Mouse (Mus musculus) G1E (cell line): Measurements from ENCODE around the gene Trpt1.

Experiments used
- CTCF ChIP-seq: IDR thresholded peaks from 2 replicates; pipeline ENCODE4 v1.5.1; 2012; ENCODE audit warnings: low read depth, low read length, inconsistent platforms, mixed read lengths
- GATA1 ChIP-seq: IDR thresholded peaks from 2 replicates; pipeline ENCODE4 v1.6.1; 2012; ENCODE audit warnings: borderline replicate concordance, low read length, inconsistent platforms, mixed read lengths
- POLR2AphosphoS5 ChIP-seq: IDR thresholded peaks from 2 replicates; pipeline ENCODE4 v1.6.1; 2012; ENCODE audit warnings: low read depth, low read length, inconsistent platforms; ENCODE audit not compliant: insufficient replicate concordance
- TAL1 ChIP-seq: conservative IDR thresholded peaks from 2 replicates; pipeline ENCODE4 v1.6.1; 2012; ENCODE audit warnings: low read depth, low read length, inconsistent platforms, mixed read lengths

DNA sequence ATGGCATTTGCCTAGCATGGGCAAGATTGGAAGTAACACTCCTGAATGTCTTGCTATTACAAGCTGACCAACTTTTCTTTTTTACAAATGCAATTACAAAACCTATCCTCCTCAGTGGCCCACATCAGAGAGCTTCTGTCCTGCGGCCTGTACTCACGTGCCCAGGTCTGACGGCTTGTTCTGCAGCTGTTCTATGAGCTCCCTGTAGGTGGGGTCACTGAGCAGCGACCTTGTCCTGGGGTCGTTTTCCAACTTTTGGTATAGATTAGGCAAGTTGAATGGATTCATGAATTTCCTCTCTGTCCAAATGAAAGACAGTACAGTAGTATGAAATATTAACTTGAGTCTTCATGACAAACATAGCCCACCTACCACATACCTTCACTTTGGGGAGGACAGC, 38.1 kb downstream of the Trpt1 start:
- TF ChIP-seq CTCF (no peak), POLR2AphosphoS5 (no peak), GATA1 (no peak), TAL1 (no peak)
